Mouse (Mus musculus): ENCODE data around the gene Timm44.

GRCm38 (mm10) chr8:4245061-4245460 lies 30.7 kb downstream of the Timm44 start:
- no peak for TF ChIP-seq CTCF (IDR thresholded peaks at IDR 0.05; ENCODE audit: extremely low read depth, insufficient read length, insufficient replicate concordance, low read depth, low read length)
- no peak for TF ChIP-seq POLR2A (IDR thresholded peaks at IDR 0.05; ENCODE audit: low read depth, low read length)
